Mouse (Mus musculus) megakaryocyte progenitor cell, adult 5-6 weeks (primary cell): ENCODE data around the gene Hnmt. TPM values are rescaled to one million over a fixed set of nuclear protein-coding genes. Genes with fewer than 3 reads are reported as not detected.
"Not testable (repeated sequence)": the region's sequence is repeated elsewhere in the genome, so short reads cannot be mapped to it uniquely, and the experiment has no call there.

Experiments
- ATAC-seq: replicated peaks from 2 replicates; pipeline ENCODE4 v1.8.0; 2016; ENCODE audit warnings: mild to moderate bottlenecking, moderate TSS enrichment, inconsistent platforms; ENCODE audit not compliant: poor library complexity
- total RNA-seq, 2 experiments: library from RNA; stranded (forward) in 1 of 2; stranded (reverse) in 1 of 2; fragments of 157-497, 149-512 nt in 1 of 2; fragments of 200-1000 nt in 1 of 2; gene quantifications; 2 replicates each; pipeline versions ENCODE4 v1.2.3 to v1.2.4; 2015 to 2017

The Hnmt gene
- 23.8 and 34.0 TPM in 2 replicates for total RNA-seq (2015)
- 63.9 and 71.5 TPM in 2 replicates for total RNA-seq (2017)

DNA sequence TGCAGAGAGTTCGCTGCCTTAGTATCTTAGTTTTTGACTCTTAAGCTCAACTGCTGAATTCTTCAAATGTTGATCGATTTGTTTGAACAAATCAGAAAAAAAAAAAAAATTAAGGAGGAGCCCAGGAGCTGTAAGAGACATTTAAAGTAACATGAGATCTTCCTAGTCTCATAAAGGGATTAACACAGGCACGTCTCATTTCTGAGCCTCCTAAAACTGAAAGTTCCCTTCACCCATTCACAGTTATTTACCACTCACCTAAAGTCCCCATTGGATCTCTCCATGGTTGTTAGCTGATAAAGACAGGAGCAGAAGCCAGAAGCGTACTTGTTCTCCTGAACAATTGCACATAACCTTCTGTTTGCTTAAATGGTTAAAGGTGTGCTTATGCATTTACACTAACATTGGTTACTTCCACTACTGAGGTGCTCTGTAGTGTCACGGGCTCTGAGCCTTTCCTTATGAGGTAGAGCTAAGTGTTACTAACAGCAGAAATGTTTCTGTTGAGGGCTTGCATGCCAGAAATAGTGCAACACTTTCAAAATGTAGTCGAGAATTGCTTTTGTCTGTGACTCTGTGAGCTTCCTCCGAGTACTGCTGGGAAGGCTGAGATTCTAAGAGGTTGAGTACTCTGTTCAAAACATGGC is at the start of gene Hnmt:
TSS of gene Hnmt (minus strand) at position 51 of the 647 bp plus-strand sequence.
- ATAC-seq = peak; percentile 21; the same call in 1 of the 2 replicates

DNA sequence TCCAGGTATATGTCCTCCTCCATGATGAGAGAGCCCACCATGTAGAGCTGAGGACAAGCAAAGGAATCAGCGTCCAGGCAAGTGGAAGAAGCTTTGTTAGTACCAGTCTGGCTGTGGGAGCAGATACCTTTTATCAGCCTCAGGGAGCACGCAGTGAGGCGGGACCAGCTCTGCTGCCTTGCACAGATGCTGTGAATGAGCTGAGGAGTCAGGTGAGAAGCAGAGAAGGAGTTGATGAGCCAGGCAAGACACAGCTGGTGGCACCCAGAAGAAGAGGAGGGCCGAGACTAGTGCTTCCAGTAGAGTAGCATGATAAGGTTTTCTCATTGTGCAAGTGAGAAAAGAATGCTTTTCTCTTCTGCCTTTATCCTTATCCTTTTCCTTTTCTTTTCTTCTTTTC is 47.3 kb upstream of the Hnmt start, which contains the start of gene Tbpl2:
TSS of gene Tbpl2 (minus strand) at position 101 of the 400 bp plus-strand sequence.
- no peak for ATAC-seq

DNA sequence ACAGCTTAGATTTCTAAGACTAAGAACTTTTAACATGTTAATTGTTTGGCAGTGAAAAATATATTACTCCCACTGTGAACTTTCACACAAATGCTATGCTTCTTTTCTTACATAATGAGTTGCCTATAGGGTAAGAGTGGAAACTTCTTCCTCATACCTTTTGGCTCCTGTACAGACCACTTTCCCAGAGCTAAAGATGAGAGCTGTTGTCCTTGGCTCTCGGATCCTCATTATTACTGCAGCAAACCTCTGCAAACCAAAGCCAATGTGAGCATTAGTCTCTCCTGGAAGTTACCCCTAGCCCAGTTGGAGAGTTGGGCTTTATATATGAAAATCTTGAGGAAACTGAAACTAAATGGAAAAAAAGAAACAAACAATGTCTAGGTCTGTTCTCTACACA is 41.7 kb upstream of the Hnmt start:
- ATAC-seq = no peak

DNA sequence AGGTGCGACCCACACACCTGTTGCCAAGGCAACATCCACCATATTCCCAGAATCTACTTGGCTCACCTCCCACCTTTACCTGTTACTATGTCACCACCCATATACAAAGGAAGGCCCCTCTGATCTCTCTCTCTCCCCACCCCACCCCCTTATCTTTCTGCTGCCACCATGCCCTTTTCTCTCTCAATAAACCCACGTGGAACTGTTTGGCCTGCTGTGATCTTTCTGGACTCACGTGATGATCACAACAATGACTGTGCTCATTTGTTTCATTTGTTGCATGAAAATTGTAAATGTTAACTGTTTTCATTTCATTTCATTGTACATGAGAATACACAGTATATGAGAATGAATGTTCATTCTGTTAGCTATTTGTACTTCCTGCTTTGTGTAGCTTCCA is 1.3 kb upstream of the Hnmt start:
- ATAC-seq = peak; percentile 21; the same call in 1 of the 2 replicates

DNA sequence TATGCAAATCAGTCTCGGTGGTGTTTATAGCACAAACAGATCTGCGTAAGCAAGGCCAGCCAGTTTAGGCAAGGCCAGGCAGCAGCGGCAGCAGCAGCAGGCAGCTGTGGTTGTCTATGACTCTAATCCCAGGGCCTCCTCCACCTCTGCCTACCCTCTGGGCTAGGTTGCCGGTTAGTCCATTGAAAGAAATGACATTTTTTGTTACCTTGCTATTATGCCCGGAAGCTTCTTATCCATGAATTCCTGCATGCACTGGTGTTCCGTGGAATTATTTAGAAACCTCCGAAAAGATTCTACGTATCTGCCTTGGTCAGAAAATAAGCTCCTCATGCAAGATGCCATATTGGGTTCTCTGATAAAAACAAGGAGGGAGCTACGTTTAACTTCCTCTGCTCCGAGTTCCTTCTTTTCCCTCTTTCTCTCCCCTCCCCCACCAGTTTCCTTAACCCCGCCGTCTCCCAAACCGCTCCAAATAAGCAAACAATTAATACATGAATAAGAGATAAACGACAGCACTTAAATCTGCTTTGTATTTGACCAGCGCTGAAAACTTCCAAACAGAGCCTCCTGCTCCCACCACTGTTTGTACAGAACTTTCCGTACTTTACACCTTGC is 605 bp downstream of the Hnmt start:
- ATAC-seq = peak; percentile 79

DNA sequence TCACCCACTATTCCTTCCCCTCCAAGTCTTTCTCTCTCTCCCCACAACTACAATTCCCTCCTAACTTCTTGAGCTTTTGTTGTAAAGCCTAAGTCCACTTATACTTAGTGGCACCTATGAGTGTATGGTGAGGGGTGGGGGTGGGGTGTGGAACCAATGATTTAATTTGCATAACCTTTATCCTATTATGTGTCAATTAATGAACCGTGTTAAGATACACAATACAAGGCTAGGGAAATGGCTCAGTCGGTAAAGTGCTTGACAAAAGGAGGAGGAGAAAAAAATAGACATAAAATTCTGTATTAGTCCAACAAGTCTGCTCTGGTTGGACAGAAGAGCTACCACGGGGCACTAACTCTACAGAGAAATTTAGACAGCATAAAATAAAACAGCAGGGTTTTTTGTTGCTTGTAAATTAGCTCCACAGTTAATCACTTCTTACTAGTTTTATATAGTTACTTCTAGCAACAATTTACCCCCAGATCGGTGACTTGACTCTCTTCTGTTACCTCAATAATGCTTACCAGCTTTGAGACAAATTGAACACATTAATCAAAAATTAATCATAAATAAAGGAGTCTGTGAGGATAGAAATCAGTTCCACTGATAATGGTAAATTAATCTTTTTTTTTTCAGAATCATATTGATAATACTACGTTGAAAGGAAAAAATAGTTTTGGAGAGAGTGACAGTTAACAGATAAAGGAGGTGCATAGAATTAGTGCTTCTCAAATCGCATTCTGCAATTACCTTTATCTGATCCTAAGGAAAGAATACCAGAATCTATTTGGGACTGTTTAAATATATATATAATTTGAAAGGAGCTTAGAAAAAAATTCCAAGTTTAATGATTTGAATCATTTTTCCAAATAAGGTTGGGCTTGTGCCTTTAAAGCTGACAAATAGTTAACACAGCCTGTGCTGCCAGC is 1.4 kb downstream of the Hnmt start:
- no peak for ATAC-seq

DNA sequence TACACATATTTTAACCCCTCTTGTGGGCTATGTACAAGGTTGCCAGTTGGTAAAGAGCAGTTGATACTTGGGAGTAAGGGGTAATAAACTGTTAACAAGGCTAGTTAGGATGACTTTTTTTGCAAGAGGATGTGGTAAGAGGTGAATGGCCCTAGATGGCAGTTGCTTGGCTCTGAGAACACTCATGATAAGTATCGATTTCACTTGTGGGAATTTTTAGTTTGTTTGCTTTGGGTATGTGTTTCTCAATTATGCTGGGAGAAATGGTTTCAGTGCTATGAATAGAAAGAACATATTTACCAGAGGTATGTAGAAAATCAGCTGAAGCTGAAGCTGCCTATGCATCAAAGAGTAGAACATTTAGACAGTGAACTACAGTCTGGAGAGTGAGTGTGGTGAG is 6.3 kb downstream of the Hnmt start:
- 0 out of 2 replicates have a peak, but pooled peaks have one; percentile 17 for ATAC-seq

DNA sequence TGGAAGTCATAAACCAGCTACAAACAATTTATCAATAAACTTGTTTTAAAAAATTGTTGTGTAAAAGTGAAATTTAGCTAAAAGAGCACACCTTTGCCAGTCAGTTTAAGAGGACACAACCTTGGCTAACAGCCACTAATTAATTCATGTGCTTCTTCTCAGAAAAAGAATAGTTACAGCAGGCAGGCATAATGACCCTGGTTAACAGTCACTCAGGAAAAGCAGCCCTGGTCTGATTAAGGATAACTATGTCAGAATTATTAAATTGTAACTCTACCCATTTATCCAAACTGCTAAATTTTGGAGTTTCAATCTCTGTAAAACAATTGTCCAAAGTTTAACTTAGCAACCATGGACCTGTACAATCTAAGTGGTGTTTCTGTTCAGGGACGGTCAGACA is 8.7 kb downstream of the Hnmt start:
- no peak for ATAC-seq

DNA sequence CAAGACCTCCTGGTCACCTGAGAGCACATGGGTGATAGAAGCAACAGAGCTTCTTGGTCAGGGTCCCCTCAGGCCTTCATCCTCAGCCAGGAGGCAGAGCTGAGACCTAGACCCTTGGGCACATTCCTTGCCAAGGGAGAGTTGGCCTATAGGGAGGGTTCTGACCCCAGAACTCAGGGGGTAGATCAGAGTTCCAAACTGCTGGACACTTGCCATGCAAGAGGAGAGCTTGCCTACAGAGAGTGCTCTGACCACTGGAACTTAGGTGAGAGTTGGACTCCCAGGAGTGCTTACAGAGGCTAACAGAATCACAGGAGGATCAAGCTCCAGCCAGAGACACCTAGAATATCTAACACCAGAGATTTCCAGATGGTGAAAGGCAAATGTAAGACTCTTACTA is 29.8 kb downstream of the Hnmt start:
- not testable (repeated sequence) for ATAC-seq

DNA sequence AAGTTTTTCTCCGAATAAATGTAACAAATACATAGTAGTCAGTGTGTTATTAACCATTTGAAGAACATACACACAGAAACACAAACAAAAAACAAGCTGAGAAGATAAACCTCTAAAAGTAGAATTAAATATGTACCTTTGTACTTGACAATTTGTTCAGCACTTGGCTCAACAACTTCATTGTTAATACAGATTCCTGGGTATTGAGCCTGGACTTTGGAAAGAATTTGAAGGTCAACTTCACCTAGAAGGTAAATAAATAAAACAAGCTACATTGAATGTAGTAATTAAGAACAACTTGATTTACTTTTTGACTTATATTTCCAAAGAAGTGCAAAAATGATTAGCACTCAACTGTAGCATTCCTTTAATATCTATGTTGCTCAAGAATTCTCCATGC is 30.2 kb downstream of the Hnmt start:
- ATAC-seq = no peak

DNA sequence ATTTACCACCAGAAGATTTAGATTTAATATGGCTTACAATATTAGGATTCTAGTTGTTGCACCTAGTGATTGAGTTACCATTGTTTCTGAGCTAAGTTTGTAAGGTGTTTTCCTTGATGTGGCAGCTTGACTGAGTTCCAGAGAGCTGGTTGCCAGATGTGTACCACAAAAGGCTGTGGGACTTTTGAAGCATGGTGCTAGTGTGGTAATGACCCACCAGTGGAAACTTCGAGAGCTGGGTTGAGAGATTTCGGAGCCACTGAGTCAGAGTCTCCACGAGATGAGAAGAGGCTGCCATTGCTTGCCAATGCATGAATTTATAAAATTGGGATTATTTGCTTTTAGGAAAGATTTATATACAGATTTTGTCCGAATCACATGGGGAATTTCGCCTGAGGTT is 34.2 kb downstream of the Hnmt start:
- no peak for ATAC-seq

DNA sequence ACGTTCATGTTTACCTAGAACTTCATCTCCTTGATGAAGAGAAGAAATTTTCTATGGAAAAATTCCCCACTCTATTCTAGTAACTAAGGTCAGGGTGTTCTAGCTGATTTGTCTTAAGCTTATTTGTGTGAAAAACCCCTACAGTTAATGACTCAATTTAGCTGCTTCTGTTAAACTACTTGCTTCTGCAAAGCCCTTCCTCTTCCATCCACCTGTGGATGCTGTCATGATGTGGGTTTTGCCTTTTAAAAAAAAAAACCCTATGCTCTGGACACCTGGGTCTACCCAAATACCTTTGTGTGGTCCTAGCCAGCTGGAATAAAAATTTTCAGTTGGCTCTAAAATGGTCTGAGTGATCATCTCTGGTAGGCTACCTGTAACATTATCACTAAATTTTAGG is 49.9 kb downstream of the Hnmt start:
- ATAC-seq = no peak

DNA sequence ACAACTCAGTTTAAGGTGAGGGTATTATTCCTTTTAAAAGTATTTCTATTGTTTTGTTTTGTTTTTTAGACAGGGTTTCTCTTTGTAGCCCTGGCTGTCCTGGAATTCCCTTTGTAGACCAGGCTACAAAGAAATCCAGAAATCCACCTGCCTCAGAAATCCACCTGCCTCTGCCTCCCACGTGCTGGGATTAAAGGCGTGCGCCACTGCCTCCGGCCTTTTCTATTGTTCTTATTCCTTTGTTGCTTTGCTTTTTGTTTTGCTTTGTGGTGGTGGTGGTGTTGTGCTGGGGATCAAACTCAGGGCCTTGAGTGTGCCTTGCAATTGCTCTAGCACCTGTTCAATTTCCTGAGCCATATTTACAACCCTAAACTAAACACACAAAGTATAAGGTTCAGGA is 50.4 kb downstream of the Hnmt start:
- no peak for ATAC-seq

DNA sequence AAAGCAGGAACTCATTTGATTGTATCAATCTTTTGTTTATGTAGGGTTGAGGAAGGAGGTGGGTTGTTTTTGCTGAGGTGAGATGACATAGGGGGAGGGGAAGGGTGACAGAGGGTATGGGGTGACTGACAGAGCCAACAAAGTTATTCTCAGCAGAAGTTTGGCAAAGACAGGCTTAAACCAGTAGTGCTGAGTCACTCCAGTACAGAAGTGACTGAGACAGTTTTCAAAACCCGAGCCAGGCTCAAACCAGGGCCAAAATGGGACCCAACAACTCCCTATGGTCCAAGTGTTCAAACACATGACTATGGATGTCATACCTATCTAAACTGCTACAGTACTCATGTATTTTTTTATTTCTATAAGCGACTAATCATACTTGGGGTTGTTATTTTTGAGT is 52.4 kb downstream of the Hnmt start:
- ATAC-seq = peak; percentile 34; the same call in 1 of the 2 replicates

DNA sequence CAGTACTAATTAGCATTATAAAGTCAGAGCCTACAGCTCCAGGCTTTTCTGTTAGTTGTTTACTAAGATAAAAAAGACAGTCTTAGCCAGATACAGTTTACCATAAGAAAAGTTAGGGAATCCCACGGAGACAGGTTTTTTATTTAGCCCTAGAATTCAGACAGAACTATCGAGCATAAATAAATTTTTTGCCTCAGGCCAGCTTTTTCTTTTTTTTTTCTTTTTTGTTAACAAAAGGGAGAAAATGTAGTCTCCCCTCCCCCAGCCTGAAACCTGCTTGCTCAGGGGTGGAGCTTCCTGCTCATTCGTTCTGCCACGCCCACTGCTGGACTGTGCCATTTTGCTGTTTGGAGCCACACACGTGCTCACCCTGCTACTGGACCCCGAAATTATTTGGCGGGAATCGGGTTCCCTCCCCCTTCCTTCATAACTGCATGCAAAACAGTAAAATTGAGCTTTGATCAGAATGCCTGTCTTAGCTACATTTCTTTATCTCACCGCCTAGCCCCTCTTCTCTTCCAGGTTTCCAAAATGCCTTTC is 59.1 kb downstream of the Hnmt start:
- ATAC-seq = not testable (repeated sequence)

DNA sequence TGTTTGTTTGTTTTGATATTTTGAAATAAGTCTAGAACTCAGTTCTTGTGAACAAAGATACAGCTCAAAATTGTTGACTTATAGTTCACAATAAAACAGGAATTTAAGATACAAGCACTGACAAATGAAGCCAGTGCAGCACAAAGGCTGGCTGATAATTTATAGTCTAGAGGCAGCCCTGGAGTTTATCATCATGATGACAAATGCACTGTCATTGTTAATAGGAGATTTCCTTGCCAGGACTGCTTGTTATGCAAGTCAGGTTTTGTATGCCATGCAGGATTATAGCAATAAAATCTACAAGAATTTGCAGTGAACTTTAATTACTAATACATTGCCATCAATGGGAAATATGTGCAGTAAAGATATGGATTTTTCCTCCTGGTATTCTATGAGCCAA is 61.9 kb downstream of the Hnmt start:
- no peak for ATAC-seq

DNA sequence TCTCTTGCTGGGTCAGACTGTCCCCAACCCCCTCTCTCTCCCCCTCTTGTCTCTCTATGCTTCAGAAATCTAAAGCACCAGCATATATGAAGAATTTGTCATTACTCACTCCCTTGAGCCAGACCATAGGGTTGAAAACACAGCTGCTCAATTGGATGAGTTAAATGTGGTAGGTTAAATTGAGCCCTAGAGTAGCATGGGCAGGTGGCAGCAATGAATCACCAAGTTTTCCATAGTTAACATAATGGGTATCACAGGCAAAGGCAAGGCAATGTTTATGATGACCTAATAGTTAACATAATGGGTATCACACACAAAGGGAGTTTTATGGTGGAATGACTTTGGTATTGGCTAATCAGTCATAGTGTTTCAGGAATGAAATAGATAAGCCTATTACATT is 65.9 kb downstream of the Hnmt start:
- no peak for ATAC-seq

DNA sequence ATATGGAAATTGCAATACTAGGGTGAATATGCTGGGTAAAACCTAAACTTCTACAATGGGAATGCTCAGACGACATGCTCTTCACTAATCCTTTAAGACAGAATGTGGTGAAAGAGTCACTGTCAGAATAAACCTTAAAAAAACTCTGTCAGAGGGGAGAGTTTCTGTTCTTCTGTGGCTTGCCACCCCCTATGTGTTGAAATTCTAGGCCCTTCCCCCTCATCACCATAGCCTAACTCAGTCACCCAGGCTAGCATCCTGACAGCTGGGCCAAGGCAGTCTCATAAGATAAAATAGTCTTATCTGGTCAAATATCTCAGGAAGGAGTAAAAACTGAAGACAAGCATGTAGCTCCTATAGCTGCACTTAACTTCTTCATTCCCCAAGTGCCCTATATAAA is 66.3 kb downstream of the Hnmt start:
- peak; percentile 87 for ATAC-seq

DNA sequence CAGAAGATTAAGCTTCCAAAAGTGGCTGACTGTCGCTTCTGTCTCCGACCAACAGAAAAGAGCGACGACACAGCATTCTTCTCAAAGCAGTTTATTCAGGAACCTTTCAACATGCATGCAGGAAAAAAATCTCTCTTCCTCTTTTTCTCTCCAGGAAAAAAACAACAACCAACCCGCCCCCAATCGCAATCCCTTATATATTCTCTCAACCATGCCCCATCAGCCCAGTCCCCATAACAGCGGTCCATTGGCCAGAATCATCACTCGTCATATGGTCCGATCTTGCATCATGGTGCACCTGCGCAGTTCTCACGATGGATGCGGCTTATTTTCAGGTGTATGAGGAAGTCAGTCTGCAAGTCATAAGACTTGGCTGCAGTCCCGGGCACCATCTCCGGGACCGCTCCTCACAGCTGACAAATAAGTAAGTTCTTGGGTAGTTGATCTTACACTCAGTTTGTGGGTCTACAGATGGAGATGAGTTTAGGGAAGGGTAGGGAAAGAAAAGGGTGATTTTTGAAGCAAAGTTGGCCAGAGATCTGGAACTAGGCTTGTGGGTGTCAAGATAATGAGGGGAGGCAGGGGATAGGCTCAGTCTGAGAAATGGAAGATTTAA is 88.4 kb downstream of the Hnmt start:
- ATAC-seq = 0 out of 2 replicates have a peak, but pooled peaks have one; percentile 23
